Mouse (Mus musculus): ENCODE results near the gene Itih4.

Itih4 gene

GRCm38 (mm10) chr14:30943860-30944674, 57.8 kb downstream of the Itih4 start:
- DNase-seq = peak; percentile 56

- peak; percentile 49 for DNase-seq
Observed at GRCm38 (mm10) chr14:30944745-30945144, 58.5 kb downstream of the Itih4 start.

DNA sequence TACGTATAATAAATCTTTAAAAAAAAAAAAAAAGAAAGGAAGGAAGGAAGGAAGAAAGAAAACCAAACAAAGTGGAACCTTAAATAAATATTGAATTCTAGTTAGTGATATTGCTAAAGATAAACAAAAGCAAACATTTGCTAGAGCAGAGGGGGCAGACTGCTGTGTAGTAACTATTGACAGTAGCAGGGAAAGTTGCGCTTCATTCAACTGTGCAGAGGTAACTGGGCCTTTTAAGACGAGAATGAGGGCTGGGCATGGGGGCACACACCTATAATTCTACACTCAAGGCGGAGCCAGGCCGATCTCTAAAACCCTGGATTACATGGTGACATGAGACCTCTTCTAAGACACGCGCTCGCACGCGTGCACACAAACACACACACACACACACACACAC, 63.7 kb downstream of the Itih4 start:
- no peak for DNase-seq

GRCm38 (mm10) chr14:30951154-30951825, 65.0 kb downstream of the Itih4 start, which contains the start of gene Nek4:
TSS of gene Nek4 (plus strand) at chr14:30951377.
- DNase-seq = peak; percentile 98
